Mouse (Mus musculus) embryonic facial prominence, embryonic 10.5 days (tissue): ENCODE results near the gene Sema5a. TPM values are rescaled to one million over a fixed set of nuclear protein-coding genes. Genes with fewer than 3 reads are reported as not detected.

Source experiments
- DNase-seq: peaks from one replicate; pipeline ENCODE4 v3.0.0-alpha.2; 2017; ENCODE audit warnings: low spot score
- H3K27ac ChIP-seq: fragments of 300-500 bp; sonication (generic); replicated peaks from 2 replicates; pipeline ENCODE4 v1.5.1; 2016; ENCODE audit warnings: mild to moderate bottlenecking
- H3K27me3 ChIP-seq: fragments of 300-500 bp; sonication (generic); replicated peaks from 2 replicates; pipeline ENCODE4 v1.6.1; 2016; ENCODE audit warnings: low read depth, mild to moderate bottlenecking; ENCODE audit not compliant: poor library complexity, severe bottlenecking
- H3K36me3 ChIP-seq: fragments of 300-500 bp; sonication (generic); replicated peaks from 2 replicates; pipeline ENCODE4 v1.6.1; 2016; ENCODE audit warnings: mild to moderate bottlenecking, moderate library complexity
- H3K4me1 ChIP-seq: fragments of 300-500 bp; sonication (generic); 2 replicates; pipeline ENCODE4 v1.6.1; 2016
- H3K4me3 ChIP-seq: fragments of 300-500 bp; sonication (generic); 2 replicates; pipeline ENCODE4 v1.5.1; 2016; ENCODE audit warnings: mild to moderate bottlenecking, moderate library complexity
- H3K9me3 ChIP-seq: fragments of 300-500 bp; sonication (generic); 2 replicates; pipeline ENCODE4 v1.6.1; 2016; ENCODE audit warnings: mild to moderate bottlenecking
- WGBS: fragments of 180-500 bp; shearing (Covaris S2); methylation state at CpG from one replicate; pipeline ENCODE4 v1.1.7; 2016; 5-methylcytosine and 5-hydroxymethylcytosine counted together
- polyA plus RNA-seq: library from polyadenylated mRNA; unstranded; fragments of >200 nt; fragmentation: Nextera tagmentation; extraction: Ambion mirVana; gene quantifications from 2 replicates; pipeline ENCODE4 v1.2.1, GENCODE M21; 2016

Gene Sema5a
- polyA plus RNA-seq, 1 experiment from 2014 or later = 17.3 TPM

DNA sequence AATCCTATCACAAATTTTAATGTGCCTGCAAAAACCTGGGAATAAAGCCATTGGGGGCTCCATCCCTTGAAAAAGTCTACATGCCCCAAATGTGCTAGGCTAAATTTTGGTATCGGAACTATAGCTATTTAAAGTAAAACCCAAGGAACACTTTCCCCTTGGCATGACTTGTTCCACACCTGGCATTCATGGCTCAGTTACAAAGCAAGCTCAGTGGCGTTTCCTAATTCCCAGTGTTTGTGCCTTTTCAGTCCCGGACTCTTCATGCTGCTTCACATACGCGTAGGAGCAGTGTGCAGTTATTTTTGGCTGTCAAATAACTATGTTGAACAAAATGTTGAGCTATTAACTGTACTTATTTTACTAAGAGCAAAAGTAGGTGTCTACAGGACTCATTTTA is 104.7 kb downstream of the Sema5a start:
- no peaks in the 10 kb centered on the region for H3K27me3 ChIP-seq
- 93% methylated on average over 5 of the region's 5 CpGs for WGBS
- no peak overlapping the region for H3K27ac ChIP-seq
- peaks cover 18% of the 10 kb centered on the region for H3K4me1 ChIP-seq
- H3K9me3 ChIP-seq = no peaks in the 10 kb centered on the region
- H3K36me3 ChIP-seq = no peaks in the 10 kb centered on the region; the same call in 1 of the 2 replicates
- H3K4me3 ChIP-seq = no peak overlapping the region
- DNase-seq = no peak

DNA sequence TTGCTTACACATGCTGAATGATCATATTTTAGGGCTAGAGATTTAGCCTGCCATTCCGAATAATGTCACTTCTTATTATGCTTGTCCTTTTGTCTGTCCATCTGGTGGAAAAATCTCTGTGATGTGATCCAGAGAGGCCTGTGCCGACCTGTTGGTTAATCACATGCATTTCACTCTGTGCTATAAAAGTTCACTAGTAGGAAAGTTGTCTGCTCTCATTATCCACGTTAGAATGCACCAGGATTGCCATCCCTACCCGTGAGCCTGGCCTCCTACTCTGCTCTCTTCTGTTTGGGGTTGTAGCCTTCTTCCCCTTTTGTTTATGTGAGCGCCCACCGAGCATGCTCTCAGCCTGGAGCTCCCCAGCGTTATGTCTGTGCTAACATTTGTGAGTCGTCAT is 108.4 kb downstream of the Sema5a start:
- WGBS = 57% methylated on average over 8 of the region's 8 CpGs
- H3K27ac ChIP-seq = 0 out of 2 replicates have a peak overlapping the region, but pooled peaks have one; percentile 44
- H3K4me1 ChIP-seq = peaks cover 20% of the 10 kb centered on the region
- H3K27me3 ChIP-seq = no peaks in the 10 kb centered on the region
- no peak for DNase-seq
- no peak overlapping the region for H3K4me3 ChIP-seq
- no peaks in the 10 kb centered on the region for H3K36me3 ChIP-seq
- H3K9me3 ChIP-seq = no peaks in the 10 kb centered on the region

DNA sequence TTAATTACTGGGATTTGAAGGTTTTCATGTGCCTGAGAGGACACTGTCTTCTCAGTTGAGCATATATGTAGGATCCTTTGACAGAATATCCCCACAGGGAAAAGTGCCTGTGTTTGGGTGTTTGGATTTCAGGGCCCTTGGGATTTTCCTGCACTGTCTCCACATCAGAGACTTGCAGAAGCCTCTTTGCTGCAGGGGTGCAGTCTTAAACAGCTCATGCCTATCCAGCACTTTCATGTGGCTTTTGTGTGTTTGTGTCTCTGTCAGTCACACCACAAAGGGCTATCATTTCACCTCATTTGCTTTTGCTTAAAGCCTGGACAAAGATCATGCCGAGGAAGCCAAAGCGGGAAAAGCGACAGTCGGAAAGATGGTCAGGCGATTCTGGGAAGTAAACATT is 108.9 kb downstream of the Sema5a start:
- H3K36me3 ChIP-seq = no peaks in the 10 kb centered on the region
- no peak for DNase-seq
- 0 out of 2 replicates have a peak overlapping the region, but pooled peaks have one; percentile 44 for H3K27ac ChIP-seq
- no peak overlapping the region for H3K4me3 ChIP-seq
- 67% methylated on average over 5 of the region's 5 CpGs for WGBS
- H3K27me3 ChIP-seq = no peaks in the 10 kb centered on the region
- H3K4me1 ChIP-seq = peaks cover 20% of the 10 kb centered on the region
- no peaks in the 10 kb centered on the region for H3K9me3 ChIP-seq

DNA sequence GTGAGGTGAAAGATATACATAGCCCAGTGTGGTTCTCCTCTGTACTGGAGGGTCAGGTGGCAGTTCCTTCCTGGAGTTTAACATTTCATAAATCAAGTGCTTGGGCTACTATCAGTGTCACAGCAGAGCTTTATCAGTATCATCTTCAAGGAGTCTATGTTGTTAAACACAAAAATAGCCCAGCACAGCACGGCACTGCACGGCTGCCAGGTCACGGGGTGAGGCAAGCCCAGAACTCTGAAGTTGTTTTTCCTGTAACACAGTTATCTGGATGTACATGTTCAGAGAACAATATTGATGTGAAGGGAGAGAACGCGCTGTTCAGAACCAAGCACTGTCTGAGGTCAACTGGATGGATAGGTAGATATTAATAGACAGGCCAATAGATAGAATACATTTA is 112.2 kb downstream of the Sema5a start:
- WGBS = 89% methylated on average over 5 of the region's 5 CpGs
- no peak for DNase-seq
- Histone ChIP-seq H3K27ac (no peak overlapping the region), H3K4me1 (peaks cover 20% of the 10 kb centered on the region), H3K36me3 (no peaks in the 10 kb centered on the region), H3K4me3 (no peak overlapping the region), H3K27me3 (no peaks in the 10 kb centered on the region), H3K9me3 (no peaks in the 10 kb centered on the region; the same call in 1 of the 2 replicates)

DNA sequence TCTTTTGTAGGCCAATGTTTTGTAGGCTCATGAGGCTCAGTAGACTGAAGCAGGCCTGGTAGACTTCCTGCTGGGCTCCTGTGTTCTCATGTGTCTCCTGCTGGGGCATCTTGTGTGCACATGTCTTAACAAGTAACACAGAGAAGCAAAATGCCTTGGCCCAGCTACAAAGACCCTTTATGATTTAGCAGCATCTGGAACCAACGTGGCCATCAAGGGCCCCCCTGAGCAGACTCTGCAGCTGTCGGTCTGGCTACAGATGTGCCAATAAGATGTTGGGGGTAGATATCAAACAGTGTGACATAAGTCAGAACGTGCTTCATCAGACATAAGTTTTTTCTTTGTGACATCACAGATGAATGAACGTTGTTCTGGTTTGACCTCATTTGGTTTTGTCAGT is 123.2 kb downstream of the Sema5a start:
- Histone ChIP-seq H3K27ac (no peak overlapping the region), H3K9me3 (no peaks in the 10 kb centered on the region), H3K27me3 (no peaks in the 10 kb centered on the region), H3K4me1 (peaks cover 7% of the 10 kb centered on the region), H3K36me3 (no peaks in the 10 kb centered on the region), H3K4me3 (no peak overlapping the region)
- no peak for DNase-seq
- WGBS = 65% methylated on average over 4 of the region's 4 CpGs

DNA sequence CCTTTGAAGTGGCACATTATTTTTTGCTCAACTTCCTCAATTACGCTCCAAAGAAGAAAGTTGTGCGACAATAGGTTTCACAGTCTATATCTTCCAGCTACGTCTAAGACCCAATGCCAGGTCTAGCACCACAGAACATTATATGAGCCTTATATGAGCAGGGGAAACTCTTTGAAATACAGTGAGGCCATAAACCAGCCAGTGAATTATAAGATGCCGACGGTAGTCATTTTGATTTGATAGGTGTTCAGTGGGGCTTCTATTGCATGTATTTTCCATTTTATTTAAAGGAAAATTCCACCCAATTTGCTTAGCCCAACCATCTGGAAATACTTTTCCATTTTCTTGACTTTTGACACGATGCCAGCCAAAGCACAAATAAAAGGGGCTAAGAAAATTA is 126.3 kb downstream of the Sema5a start:
- 83% methylated on average over 6 of the region's 6 CpGs for WGBS

DNA sequence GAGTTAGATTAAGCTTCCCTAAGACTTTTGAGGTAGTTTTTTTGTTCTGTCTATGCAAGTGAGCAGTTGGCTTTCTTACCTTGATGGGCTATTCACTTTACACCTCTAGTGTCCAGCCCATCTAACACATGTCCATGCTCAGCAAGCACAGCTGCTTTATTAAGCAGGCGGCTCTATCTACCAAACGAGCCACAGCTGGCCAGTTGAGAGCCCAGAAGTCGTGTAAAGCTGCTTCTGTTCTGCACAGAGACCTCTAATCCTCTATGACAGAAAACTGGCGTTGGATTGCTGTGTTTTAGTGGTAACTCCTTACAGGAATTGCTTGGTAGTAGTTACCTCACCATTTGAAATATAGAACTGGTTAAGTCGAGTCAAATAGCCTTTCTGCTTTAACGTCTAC is 126.8 kb downstream of the Sema5a start:
- WGBS = 66% methylated on average over 6 of the region's 6 CpGs
- H3K9me3 ChIP-seq = no peaks in the 10 kb centered on the region
- H3K36me3 ChIP-seq = no peaks in the 10 kb centered on the region
- H3K27ac ChIP-seq = no peak overlapping the region
- H3K27me3 ChIP-seq = no peaks in the 10 kb centered on the region
- no peak for DNase-seq
- no peak overlapping the region for H3K4me3 ChIP-seq
- peaks cover 7% of the 10 kb centered on the region for H3K4me1 ChIP-seq

More for the DNA sequence above, 126.3 kb downstream of the Sema5a start:
- DNase-seq = no peak
- H3K4me1 ChIP-seq = peaks cover 7% of the 10 kb centered on the region
- H3K9me3 ChIP-seq = no peaks in the 10 kb centered on the region
- H3K27ac ChIP-seq = no peak overlapping the region
- no peaks in the 10 kb centered on the region for H3K36me3 ChIP-seq
- H3K27me3 ChIP-seq = no peaks in the 10 kb centered on the region
- H3K4me3 ChIP-seq = no peak overlapping the region

DNA sequence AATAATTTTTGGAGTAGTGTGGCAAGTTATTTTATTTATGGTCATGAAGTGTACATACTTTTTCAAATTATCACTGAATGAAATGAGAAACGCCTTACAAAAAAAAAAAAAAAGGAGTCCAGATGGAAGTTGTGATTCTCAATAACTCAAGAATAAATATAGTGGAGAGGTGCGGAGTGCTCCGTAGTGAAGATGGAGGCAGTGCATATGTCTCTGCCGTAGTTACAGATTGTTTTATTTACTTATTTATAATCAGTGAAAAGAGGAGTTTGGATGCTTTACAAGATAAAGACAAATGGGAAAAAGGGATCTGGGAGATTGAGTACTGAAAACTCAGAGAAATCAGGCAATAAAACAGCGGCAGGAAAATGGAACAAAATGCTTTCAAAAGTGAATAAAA is 131.7 kb downstream of the Sema5a start:
- 93% methylated on average over 5 of the region's 5 CpGs for WGBS
- peaks cover 2% of the 10 kb centered on the region; the same call in 1 of the 2 replicates for H3K4me1 ChIP-seq
- no peak for DNase-seq

DNA sequence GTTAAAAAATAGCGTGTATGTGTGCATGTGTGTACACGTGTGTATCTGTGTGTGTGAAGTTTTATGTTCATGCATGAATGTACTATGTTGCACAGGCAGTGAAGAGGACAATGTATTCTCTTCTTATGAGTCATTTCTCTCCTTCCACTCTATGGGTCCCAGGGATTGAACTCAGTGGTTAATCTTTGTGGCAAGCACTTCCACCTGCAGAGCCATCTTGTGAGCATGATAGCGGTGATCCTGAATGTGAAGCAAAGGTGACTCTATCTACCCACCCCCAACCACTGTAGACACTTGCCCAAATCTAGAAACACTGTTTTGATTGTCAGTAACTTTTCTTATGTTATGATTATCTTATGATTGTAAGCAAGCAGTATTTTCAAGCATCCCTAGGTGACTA is 133.2 kb downstream of the Sema5a start:
- WGBS = 92% methylated on average over 3 of the region's 3 CpGs
- H3K27me3 ChIP-seq = no peaks in the 10 kb centered on the region
- DNase-seq = no peak
- H3K9me3 ChIP-seq = no peaks in the 10 kb centered on the region
- H3K4me1 ChIP-seq = no peaks in the 10 kb centered on the region
- H3K4me3 ChIP-seq = no peak overlapping the region
- H3K36me3 ChIP-seq = no peaks in the 10 kb centered on the region
- no peak overlapping the region for H3K27ac ChIP-seq

More for the DNA sequence above, 131.7 kb downstream of the Sema5a start:
- Histone ChIP-seq H3K27ac (no peak overlapping the region), H3K36me3 (no peaks in the 10 kb centered on the region), H3K9me3 (no peaks in the 10 kb centered on the region), H3K27me3 (no peaks in the 10 kb centered on the region), H3K4me3 (no peak overlapping the region)

DNA sequence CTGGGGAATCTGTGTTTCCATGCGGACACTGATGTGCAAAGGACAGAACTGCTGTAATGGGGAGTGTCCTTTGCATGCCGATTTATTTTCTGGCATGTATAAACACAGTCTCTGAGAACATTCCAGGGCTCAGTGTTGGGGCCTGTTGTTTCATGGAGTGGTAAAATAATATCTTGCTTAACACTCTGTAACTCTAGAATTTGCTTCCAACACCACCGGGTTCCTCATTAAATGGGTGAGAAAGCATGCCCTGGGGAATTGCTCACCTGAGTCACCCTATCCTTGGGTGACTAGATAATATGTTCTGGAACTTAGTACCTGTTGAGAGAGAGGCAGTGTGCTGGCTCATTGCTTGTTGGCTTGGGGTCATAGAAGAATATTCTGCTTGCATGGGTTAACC is 135.7 kb downstream of the Sema5a start:
- H3K4me3 ChIP-seq = no peak overlapping the region

DNA sequence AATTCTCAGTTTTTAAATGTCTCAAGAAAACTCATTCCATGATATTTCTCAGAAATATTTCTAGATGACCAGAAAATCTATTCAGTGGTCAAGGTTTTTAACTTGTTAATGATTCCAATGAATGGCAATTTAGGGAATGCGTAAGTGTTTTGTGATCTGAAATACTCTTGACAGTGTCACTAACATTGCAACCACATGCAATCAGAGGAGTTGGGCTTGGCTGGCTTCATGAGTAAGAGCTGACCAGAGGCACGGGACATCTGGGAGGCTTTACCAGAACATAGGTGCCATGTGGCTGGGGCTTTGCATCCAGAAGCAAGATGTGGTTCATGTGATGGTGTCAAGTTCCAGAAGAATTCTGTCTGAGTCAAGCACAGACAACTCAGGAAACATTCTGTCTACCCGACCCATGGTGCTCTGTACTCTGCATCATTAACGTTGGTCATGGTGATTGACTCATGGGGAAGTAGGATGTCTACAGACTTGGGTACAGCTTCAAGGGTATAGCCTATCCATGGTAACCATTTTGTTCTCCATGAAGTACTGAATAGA is 138.4 kb downstream of the Sema5a start:
- 85% methylated on average over 4 of the region's 4 CpGs for whole genome bisulfite sequencing
- no peak for DNase-seq

More for the DNA sequence above, 135.7 kb downstream of the Sema5a start:
- Histone ChIP-seq H3K27ac (no peak overlapping the region), H3K4me1 (no peaks in the 10 kb centered on the region), H3K36me3 (no peaks in the 10 kb centered on the region), H3K9me3 (no peaks in the 10 kb centered on the region), H3K27me3 (no peaks in the 10 kb centered on the region)
- no peak for DNase-seq
- WGBS = 83% methylated on average over 3 of the region's 3 CpGs

DNA sequence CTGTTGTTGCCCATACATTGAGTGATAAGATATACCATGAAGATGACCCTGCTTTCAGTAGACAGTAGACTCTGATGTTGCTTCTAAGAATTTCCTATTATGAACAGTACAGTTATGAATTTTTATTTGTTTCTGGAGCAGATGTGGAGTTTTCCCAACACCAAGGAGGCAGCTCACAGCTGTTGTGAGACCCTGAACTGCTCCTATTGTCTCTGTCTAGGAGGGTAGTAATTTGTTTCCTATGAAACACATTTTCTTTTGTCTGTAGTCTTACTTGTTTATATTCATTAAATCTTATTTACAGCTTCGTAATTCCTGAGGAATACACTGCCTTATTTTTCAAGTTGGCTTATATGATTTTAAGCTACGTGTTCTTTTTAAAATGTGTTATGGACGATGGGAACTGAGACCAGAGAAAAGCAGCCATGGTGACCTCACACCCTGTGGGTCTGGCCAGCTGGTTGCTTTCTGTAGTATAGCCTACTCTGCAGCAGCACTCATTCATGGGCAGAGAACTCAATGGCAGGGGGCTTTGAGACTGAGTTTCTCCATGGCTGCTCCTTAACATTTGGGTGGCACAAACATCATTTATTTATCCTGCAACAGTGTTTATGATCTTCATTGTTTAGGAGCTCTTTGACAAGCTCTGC is 151.8 kb downstream of the Sema5a start:
- Histone ChIP-seq H3K36me3 (no peaks in the 10 kb centered on the region), H3K4me1 (peaks cover 5% of the 10 kb centered on the region; the same call in 1 of the 2 replicates), H3K27ac (no peak overlapping the region), H3K4me3 (no peak overlapping the region), H3K9me3 (no peaks in the 10 kb centered on the region), H3K27me3 (no peaks in the 10 kb centered on the region)
- WGBS = 88% methylated on average over 3 of the region's 3 CpGs
- no peak for DNase-seq

More for the DNA sequence above, 138.4 kb downstream of the Sema5a start:
- H3K4me1 ChIP-seq = no peaks in the 10 kb centered on the region
- H3K27me3 ChIP-seq = no peaks in the 10 kb centered on the region
- H3K9me3 ChIP-seq = no peaks in the 10 kb centered on the region
- H3K4me3 ChIP-seq = no peak overlapping the region
- no peaks in the 10 kb centered on the region for H3K36me3 ChIP-seq
- no peak overlapping the region for H3K27ac ChIP-seq

DNA sequence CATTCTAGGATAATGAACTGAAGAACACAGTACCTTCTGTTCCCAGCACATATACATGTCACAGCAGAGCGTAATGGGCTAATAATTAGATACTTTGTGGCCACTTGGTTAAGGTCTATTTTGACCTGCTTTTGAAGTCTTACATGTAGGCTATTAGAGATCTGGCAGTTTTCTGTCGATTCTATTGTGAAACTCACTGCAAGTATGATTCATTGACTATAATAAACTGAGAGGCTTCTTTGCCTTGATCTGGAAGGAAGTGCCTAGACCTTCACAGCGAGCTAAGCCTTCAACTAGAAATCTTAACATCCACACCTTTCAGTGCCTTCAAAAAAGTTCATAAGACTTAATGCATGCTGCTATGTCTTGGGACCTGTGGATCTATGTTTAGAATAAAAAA is 152.5 kb downstream of the Sema5a start:
- Histone ChIP-seq H3K9me3 (no peaks in the 10 kb centered on the region), H3K36me3 (no peaks in the 10 kb centered on the region), H3K4me3 (no peak overlapping the region), H3K27ac (no peak overlapping the region), H3K4me1 (peaks cover 5% of the 10 kb centered on the region; the same call in 1 of the 2 replicates), H3K27me3 (no peaks in the 10 kb centered on the region)
- no peak for DNase-seq
- 82% methylated on average over 3 of the region's 3 CpGs for WGBS
